Mouse (Mus musculus): ENCODE results near the gene Csdc2. TPM values are rescaled to one million over a fixed set of nuclear protein-coding genes. Genes with fewer than 3 reads are reported as not detected.
A peak's percentile ranks its signal among the peaks of the same experiment; 100 is the strongest.
"Not testable (repeated sequence)": the region's sequence is repeated elsewhere in the genome, so short reads cannot be mapped to it uniquely, and the experiment has no call there.

Gene Csdc2
- polyA plus RNA-seq, 1 experiment from 2014 or later: 183 TPM

GRCm38 (mm10) chr15:81960171-81961077 lies 23.9 kb downstream of the Csdc2 start, which contains the start of gene Pmm1:
Gene Pmm1 (minus strand): TSS chr15:81960930.
- Histone ChIP-seq H3K9me3 (ENCODE audit: control insufficient read depth, low read length) (no peaks in the 10 kb centered on the region), H3K4me3 (replicated peaks; ENCODE audit: low read length) (peak within 1 kb of the TSS; percentile 71), H3K36me3 (replicated peaks; ENCODE audit: control insufficient read depth, insufficient read depth) (peaks cover 7% of the 10 kb centered on the region), H3K27me3 (ENCODE audit: control insufficient read depth, insufficient read depth, low read length) (no peaks in the 10 kb centered on the region), H3K4me1 (replicated peaks; ENCODE audit: control insufficient read depth, insufficient read depth, low read length) (no peaks in the 10 kb centered on the region), H3K27ac (peak within 1 kb of the TSS; percentile 90), H3K4me2 (replicated peaks) (peak within 1 kb of the TSS; percentile 96), H3K9ac (peak within 1 kb of the TSS; percentile 85)
- WGBS: under 1% methylated on average over 77 of the region's 77 CpGs
- ATAC-seq (ENCODE audit: low FRiP score): peak; percentile 97
- DNase-seq (ENCODE audit: low spot score): peak; percentile 98

- peak overlapping the region; percentile 96 for H3K4me2 ChIP-seq (replicated peaks)
- no peaks in the 10 kb centered on the region for H3K27me3 ChIP-seq (ENCODE audit: control insufficient read depth, insufficient read depth, low read length)
- H3K36me3 ChIP-seq (replicated peaks; ENCODE audit: control insufficient read depth, insufficient read depth): peaks cover 2% of the 10 kb centered on the region
- no peak overlapping the region; the same call in 1 of the 2 replicates for H3K9ac ChIP-seq
- peak overlapping the region; percentile 71 for H3K4me3 ChIP-seq (replicated peaks; ENCODE audit: low read length)
- WGBS: 4% methylated on average over 6 of the region's 8 CpGs
- ATAC-seq (ENCODE audit: low FRiP score): no peak
- H3K4me1 ChIP-seq (replicated peaks; ENCODE audit: control insufficient read depth, insufficient read depth, low read length): no peaks in the 10 kb centered on the region
- no peaks in the 10 kb centered on the region for H3K9me3 ChIP-seq (ENCODE audit: control insufficient read depth, low read length)
- no peak overlapping the region for H3K27ac ChIP-seq
- DNase-seq (ENCODE audit: low spot score): no peak
Observed at GRCm38 (mm10) chr15:81961078-81961451, 24.5 kb downstream of the Csdc2 start.

GRCm38 (mm10) chr15:81964262-81964661 lies 27.7 kb downstream of the Csdc2 start:
- Histone ChIP-seq H3K4me1 (replicated peaks; ENCODE audit: control insufficient read depth, insufficient read depth, low read length) (no peaks in the 10 kb centered on the region), H3K36me3 (replicated peaks; ENCODE audit: control insufficient read depth, insufficient read depth) (no peaks in the 10 kb centered on the region), H3K9ac (no peak overlapping the region), H3K4me3 (replicated peaks; ENCODE audit: low read length) (no peak overlapping the region), H3K27ac (no peak overlapping the region), H3K9me3 (ENCODE audit: control insufficient read depth, low read length) (no peaks in the 10 kb centered on the region), H3K4me2 (replicated peaks) (no peak overlapping the region), H3K27me3 (ENCODE audit: control insufficient read depth, insufficient read depth, low read length) (no peaks in the 10 kb centered on the region)
- WGBS: 75% methylated on average over 1 of the region's 1 CpGs
- ATAC-seq (ENCODE audit: low FRiP score): no peak
- no peak for DNase-seq (ENCODE audit: low spot score)

- no peaks in the 10 kb centered on the region for H3K36me3 ChIP-seq (replicated peaks; ENCODE audit: control insufficient read depth, insufficient read depth)
- H3K4me1 ChIP-seq (replicated peaks; ENCODE audit: control insufficient read depth, insufficient read depth, low read length): no peaks in the 10 kb centered on the region
- WGBS: 59% methylated on average over 4 of the region's 4 CpGs
- ATAC-seq (ENCODE audit: low FRiP score): no peak
- no peak overlapping the region for H3K4me3 ChIP-seq (replicated peaks; ENCODE audit: low read length)
- no peaks in the 10 kb centered on the region for H3K27me3 ChIP-seq (ENCODE audit: control insufficient read depth, insufficient read depth, low read length)
- no peak overlapping the region for H3K27ac ChIP-seq
- no peaks in the 10 kb centered on the region for H3K9me3 ChIP-seq (ENCODE audit: control insufficient read depth, low read length)
- H3K4me2 ChIP-seq (replicated peaks): no peak overlapping the region
- no peak for DNase-seq (ENCODE audit: low spot score)
- H3K9ac ChIP-seq: no peak overlapping the region
Observed at GRCm38 (mm10) chr15:81964980-81965545, 28.5 kb downstream of the Csdc2 start.

- Histone ChIP-seq H3K27me3 (ENCODE audit: control insufficient read depth, insufficient read depth, low read length) (no peaks in the 10 kb centered on the region), H3K27ac (no peak overlapping the region), H3K4me3 (replicated peaks; ENCODE audit: low read length) (no peak overlapping the region), H3K9ac (no peak overlapping the region), H3K9me3 (ENCODE audit: control insufficient read depth, low read length) (no peaks in the 10 kb centered on the region), H3K4me1 (replicated peaks; ENCODE audit: control insufficient read depth, insufficient read depth, low read length) (no peaks in the 10 kb centered on the region), H3K4me2 (replicated peaks) (no peak overlapping the region), H3K36me3 (replicated peaks; ENCODE audit: control insufficient read depth, insufficient read depth) (no peaks in the 10 kb centered on the region)
- ATAC-seq (ENCODE audit: low FRiP score) (no peak), DNase-seq (ENCODE audit: low spot score) (no peak)
- 86% methylated on average over 13 of the region's 14 CpGs for WGBS
Observed at GRCm38 (mm10) chr15:81966062-81966829, 29.7 kb downstream of the Csdc2 start.

- H3K27ac ChIP-seq: no peak overlapping the region
- H3K9me3 ChIP-seq (ENCODE audit: control insufficient read depth, low read length): peaks cover 5% of the 10 kb centered on the region; the same call in 1 of the 2 replicates
- WGBS: 88% methylated on average over 5 of the region's 5 CpGs
- H3K27me3 ChIP-seq (ENCODE audit: control insufficient read depth, insufficient read depth, low read length): no peaks in the 10 kb centered on the region
- DNase-seq (ENCODE audit: low spot score): no peak
- ATAC-seq (ENCODE audit: low FRiP score): no peak
- H3K4me2 ChIP-seq (replicated peaks): no peak overlapping the region
- H3K9ac ChIP-seq: no peak overlapping the region
- no peak overlapping the region for H3K4me3 ChIP-seq (replicated peaks; ENCODE audit: low read length)
- H3K4me1 ChIP-seq (replicated peaks; ENCODE audit: control insufficient read depth, insufficient read depth, low read length): no peaks in the 10 kb centered on the region
- H3K36me3 ChIP-seq (replicated peaks; ENCODE audit: control insufficient read depth, insufficient read depth): no peaks in the 10 kb centered on the region
Observed at GRCm38 (mm10) chr15:81967821-81968220, 31.3 kb downstream of the Csdc2 start.

- Histone ChIP-seq H3K4me1 (replicated peaks; ENCODE audit: control insufficient read depth, insufficient read depth, low read length) (no peaks in the 10 kb centered on the region), H3K9ac (no peak overlapping the region), H3K9me3 (ENCODE audit: control insufficient read depth, low read length) (peaks cover 5% of the 10 kb centered on the region; the same call in 1 of the 2 replicates), H3K4me2 (replicated peaks) (no peak overlapping the region), H3K4me3 (replicated peaks; ENCODE audit: low read length) (no peak overlapping the region), H3K27me3 (ENCODE audit: control insufficient read depth, insufficient read depth, low read length) (no peaks in the 10 kb centered on the region), H3K36me3 (replicated peaks; ENCODE audit: control insufficient read depth, insufficient read depth) (no peaks in the 10 kb centered on the region), H3K27ac (no peak overlapping the region)
- ATAC-seq (ENCODE audit: low FRiP score) (no peak), DNase-seq (ENCODE audit: low spot score) (no peak)
- WGBS: 78% methylated on average over 2 of the region's 2 CpGs
Observed at GRCm38 (mm10) chr15:81968447-81968846, 31.9 kb downstream of the Csdc2 start.

GRCm38 (mm10) chr15:81969173-81969572 lies 32.6 kb downstream of the Csdc2 start:
- Histone ChIP-seq H3K27me3 (ENCODE audit: control insufficient read depth, insufficient read depth, low read length) (no peaks in the 10 kb centered on the region), H3K9me3 (ENCODE audit: control insufficient read depth, low read length) (peaks cover 5% of the 10 kb centered on the region; the same call in 1 of the 2 replicates)
- no peak for ATAC-seq (ENCODE audit: low FRiP score)

GRCm38 (mm10) chr15:81969635-81970034 lies 33.1 kb downstream of the Csdc2 start:
- H3K27ac ChIP-seq; H3K27me3 ChIP-seq (ENCODE audit: control insufficient read depth, insufficient read depth, low read length); H3K36me3 ChIP-seq (replicated peaks; ENCODE audit: control insufficient read depth, insufficient read depth); H3K9ac ChIP-seq; H3K4me2 ChIP-seq (replicated peaks); H3K4me1 ChIP-seq (replicated peaks; ENCODE audit: control insufficient read depth, insufficient read depth, low read length); H3K4me3 ChIP-seq (replicated peaks; ENCODE audit: low read length); H3K9me3 ChIP-seq (ENCODE audit: control insufficient read depth, low read length); DNase-seq (ENCODE audit: low spot score); ATAC-seq (ENCODE audit: low FRiP score): not testable (repeated sequence)
- WGBS: 70% methylated on average over 6 of the region's 6 CpGs

More at GRCm38 (mm10) chr15:81969173-81969572, 32.6 kb downstream of the Csdc2 start:
- Histone ChIP-seq H3K9ac (no peak overlapping the region), H3K4me3 (replicated peaks; ENCODE audit: low read length) (no peak overlapping the region), H3K36me3 (replicated peaks; ENCODE audit: control insufficient read depth, insufficient read depth) (no peaks in the 10 kb centered on the region), H3K4me2 (replicated peaks) (no peak overlapping the region), H3K27ac (no peak overlapping the region), H3K4me1 (replicated peaks; ENCODE audit: control insufficient read depth, insufficient read depth, low read length) (no peaks in the 10 kb centered on the region)
- no peak for DNase-seq (ENCODE audit: low spot score)
- 82% methylated on average over 7 of the region's 7 CpGs for WGBS
